Mouse (Mus musculus) MEL (cell line): ENCODE measurements around the gene Anks1. TPM values are rescaled to one million over a fixed set of nuclear protein-coding genes. Genes with fewer than 3 reads are reported as not detected.

ENCODE experiments used
- DNase-seq: peaks from one replicate; pipeline ENCODE4 v3.0.0; 2011; ENCODE audit warnings: low read depth, low spot score
- H3K27ac ChIP-seq: 2 replicates; pipeline ENCODE4 v1.5.1; 2012; ENCODE audit warnings: low read depth, mild to moderate bottlenecking, control low read depth, low read length, moderate library complexity; ENCODE audit not compliant: control insufficient read depth
- H3K27me3 ChIP-seq, 2 experiments: fragments of 150-350 bp in 1 of 2; sonication (generic) in 1 of 2; 2 replicates each; pipeline ENCODE4 v1.6.1; 2012; ENCODE audit warnings: low read length in 2 of 2, mild to moderate bottlenecking in 2 of 2, improper control_type of control experiment in 1 of 2, moderate library complexity in 1 of 2; ENCODE audit not compliant: insufficient read depth in 2 of 2, control insufficient read depth in 1 of 2
- H3K36me3 ChIP-seq, 2 experiments: 2 replicates each; pipeline ENCODE4 v1.6.1; 2012 to 2014; ENCODE audit warnings: low read length in 2 of 2, improper control_type of control experiment in 1 of 2, inconsistent platforms in 1 of 2, mild to moderate bottlenecking in 1 of 2; ENCODE audit not compliant: insufficient read depth in 2 of 2, control insufficient read depth in 1 of 2
- H3K4me1 ChIP-seq, 2 experiments: fragments of 150-350 bp in 1 of 2; sonication (generic) in 1 of 2; 2 replicates each; pipeline ENCODE4 v1.6.1; 2012; ENCODE audit warnings: low read length in 2 of 2, improper control_type of control experiment in 1 of 2, mild to moderate bottlenecking in 1 of 2; ENCODE audit not compliant: insufficient read depth in 2 of 2, control insufficient read depth in 1 of 2
- H3K4me3 ChIP-seq, 2 experiments: fragments of 150-350 bp in 1 of 2; sonication (generic) in 1 of 2; 2 replicates each; pipeline ENCODE4 v1.5.1; 2012; ENCODE audit warnings: low read depth in 2 of 2, low read length in 2 of 2, mild to moderate bottlenecking in 2 of 2, moderate library complexity in 2 of 2, control low read depth in 1 of 2, improper control_type of control experiment in 1 of 2; ENCODE audit not compliant: control insufficient read depth in 1 of 2, insufficient read depth in 1 of 2
- H3K79me2 ChIP-seq: 2 replicates; pipeline ENCODE4 v1.6.1; 2012; ENCODE audit warnings: mild to moderate bottlenecking, low read length, moderate library complexity; ENCODE audit not compliant: control insufficient read depth, poor library complexity, insufficient read depth
- H3K9ac ChIP-seq: 2 replicates; pipeline ENCODE4 v1.6.1; 2012; ENCODE audit warnings: low read depth, mild to moderate bottlenecking, control low read depth, low read length, moderate library complexity; ENCODE audit not compliant: control insufficient read depth, poor library complexity, severe bottlenecking
- H3K9me3 ChIP-seq: fragments of 150-350 bp; sonication (generic); replicated peaks from 2 replicates; pipeline ENCODE4 v1.6.1; 2012; ENCODE audit warnings: mild to moderate bottlenecking, low read length, improper control_type of control experiment, moderate library complexity; ENCODE audit not compliant: insufficient read depth
- BHLHE40 ChIP-seq: IDR thresholded peaks from 2 replicates; pipeline ENCODE4 v1.6.1; 2012; ENCODE audit warnings: low read depth, mild to moderate bottlenecking, inconsistent platforms, low read length, improper control_type of control experiment, borderline replicate concordance
- CHD2 ChIP-seq: IDR thresholded peaks from 2 replicates; pipeline ENCODE4 v1.6.1; 2011; ENCODE audit warnings: low read length, improper control_type of control experiment
- CTCF ChIP-seq, 3 experiments: IDR thresholded peaks in 2 of 3; conservative IDR thresholded peaks in 1 of 3; 2 replicates each; pipeline ENCODE4 v1.5.1; 2011 to 2012; ENCODE audit warnings: low read length in 3 of 3, low read depth in 2 of 3, mild to moderate bottlenecking in 2 of 3, improper control_type of control experiment in 1 of 3, inconsistent platforms in 1 of 3, mixed read lengths in 1 of 3, moderate library complexity in 1 of 3; ENCODE audit not compliant: control insufficient read depth in 1 of 3, insufficient read depth in 1 of 3, poor library complexity in 1 of 3, severe bottlenecking in 1 of 3
- E2F4 ChIP-seq: IDR thresholded peaks from 2 replicates; pipeline ENCODE4 v1.6.1; 2011; ENCODE audit warnings: low read depth, low read length, improper control_type of control experiment, borderline replicate concordance
- ELF1 ChIP-seq: IDR thresholded peaks from 2 replicates; pipeline ENCODE4 v1.6.1; 2014; ENCODE audit warnings: low read depth, mild to moderate bottlenecking, inconsistent platforms, low read length, improper control_type of control experiment, moderate library complexity
- EP300 ChIP-seq, 2 experiments: IDR thresholded peaks; 2 replicates each; pipeline ENCODE4 v1.6.1; 2011; ENCODE audit warnings: improper control_type of control experiment in 2 of 2, low read length in 2 of 2, low read depth in 1 of 2, mild to moderate bottlenecking in 1 of 2
- ETS1 ChIP-seq: IDR thresholded peaks from 2 replicates; pipeline ENCODE4 v1.6.1; 2012; ENCODE audit warnings: low read depth, mild to moderate bottlenecking, inconsistent platforms, low read length, improper control_type of control experiment, moderate library complexity
- GABPA ChIP-seq: IDR thresholded peaks from 2 replicates; pipeline ENCODE4 v1.6.1; 2012; ENCODE audit warnings: low read depth, mild to moderate bottlenecking, inconsistent platforms, low read length, improper control_type of control experiment, moderate library complexity
- GATA1 ChIP-seq: IDR thresholded peaks from 2 replicates; pipeline ENCODE4 v1.6.1; 2011; ENCODE audit warnings: low read depth, low read length, improper control_type of control experiment
- HCFC1 ChIP-seq: IDR thresholded peaks from 2 replicates; pipeline ENCODE4 v1.6.1; 2012; ENCODE audit warnings: low read depth, mild to moderate bottlenecking, inconsistent platforms, low read length, improper control_type of control experiment, moderate library complexity
- JUND ChIP-seq: IDR thresholded peaks from 2 replicates; pipeline ENCODE4 v1.6.1; 2011; ENCODE audit warnings: low read depth, mild to moderate bottlenecking, improper control_type of control experiment, low read length
- KAT2A ChIP-seq: conservative IDR thresholded peaks from 2 replicates; pipeline ENCODE4 v1.6.1; 2012; ENCODE audit warnings: low read depth, low read length, improper control_type of control experiment, inconsistent platforms
- MAFK ChIP-seq: IDR thresholded peaks from 2 replicates; pipeline ENCODE4 v1.6.1; 2011; ENCODE audit warnings: low read depth, mild to moderate bottlenecking, low read length, improper control_type of control experiment, borderline replicate concordance
- MAX ChIP-seq: IDR thresholded peaks from 2 replicates; pipeline ENCODE4 v1.6.1; 2011; ENCODE audit warnings: low read length, improper control_type of control experiment
- MAZ ChIP-seq: IDR thresholded peaks from 2 replicates; pipeline ENCODE4 v1.6.1; 2012; ENCODE audit warnings: low read depth, mild to moderate bottlenecking, inconsistent platforms, low read length, improper control_type of control experiment
- MEF2A ChIP-seq: IDR thresholded peaks from 2 replicates; pipeline ENCODE4 v1.6.1; 2014; ENCODE audit warnings: low read depth, mild to moderate bottlenecking, inconsistent platforms, low read length, improper control_type of control experiment; ENCODE audit not compliant: poor library complexity, insufficient replicate concordance, severe bottlenecking; ENCODE audit errors: extremely low read depth
- MXI1 ChIP-seq: IDR thresholded peaks from 2 replicates; pipeline ENCODE4 v1.6.1; 2011; ENCODE audit warnings: mild to moderate bottlenecking, low read depth, low read length, improper control_type of control experiment
- MYC ChIP-seq: IDR thresholded peaks from 2 replicates; pipeline ENCODE4 v1.6.1; 2011; ENCODE audit warnings: low read depth, mild to moderate bottlenecking, low read length, improper control_type of control experiment, moderate library complexity
- NELFE ChIP-seq: IDR thresholded peaks from 2 replicates; pipeline ENCODE4 v1.6.1; 2011; ENCODE audit warnings: low read depth, low read length, improper control_type of control experiment
- POLR2A ChIP-seq, 2 experiments: IDR thresholded peaks; 2 replicates each; pipeline ENCODE4 v1.6.1; 2011 to 2012; ENCODE audit warnings: low read length in 2 of 2, mild to moderate bottlenecking in 2 of 2, control low read depth in 1 of 2, improper control_type of control experiment in 1 of 2, low read depth in 1 of 2, moderate library complexity in 1 of 2; ENCODE audit not compliant: control insufficient read depth in 1 of 2, insufficient read depth in 1 of 2, poor library complexity in 1 of 2
- POLR2AphosphoS2 ChIP-seq: IDR thresholded peaks from 2 replicates; pipeline ENCODE4 v1.6.1; 2011; ENCODE audit warnings: low read length, improper control_type of control experiment
- POLR2AphosphoS5 ChIP-seq: IDR thresholded peaks from 2 replicates; pipeline ENCODE4 v1.6.1; 2012; ENCODE audit warnings: low read depth, borderline replicate concordance, mild to moderate bottlenecking, inconsistent platforms, low read length, moderate library complexity, mixed read lengths
- RAD21 ChIP-seq: IDR thresholded peaks from 2 replicates; pipeline ENCODE4 v1.6.1; 2011; ENCODE audit warnings: mild to moderate bottlenecking, low read depth, low read length, improper control_type of control experiment
- RCOR1 ChIP-seq: IDR thresholded peaks from 2 replicates; pipeline ENCODE4 v1.6.1; 2012; ENCODE audit warnings: low read depth, mild to moderate bottlenecking, inconsistent platforms, low read length, improper control_type of control experiment
- SIN3A ChIP-seq: IDR thresholded peaks from 2 replicates; pipeline ENCODE4 v1.6.1; 2012; ENCODE audit warnings: low read length, improper control_type of control experiment, inconsistent platforms
- SMC3 ChIP-seq: IDR thresholded peaks from 2 replicates; pipeline ENCODE4 v1.6.1; 2011; ENCODE audit warnings: low read depth, low read length, improper control_type of control experiment
- TBP ChIP-seq: IDR thresholded peaks from 2 replicates; pipeline ENCODE4 v1.8.0; 2011; ENCODE audit warnings: low read depth, low read length, improper control_type of control experiment
- TCF12 ChIP-seq: IDR thresholded peaks from 2 replicates; pipeline ENCODE4 v1.6.1; 2014; ENCODE audit warnings: low read depth, mild to moderate bottlenecking, inconsistent platforms, low read length, improper control_type of control experiment, moderate library complexity
- USF1 ChIP-seq: IDR thresholded peaks from 2 replicates; pipeline ENCODE4 v1.6.1; 2014; ENCODE audit warnings: low read depth, mild to moderate bottlenecking, inconsistent platforms, low read length, improper control_type of control experiment, moderate library complexity
- ZC3H11A ChIP-seq: IDR thresholded peaks from 2 replicates; pipeline ENCODE4 v1.6.1; 2012; ENCODE audit warnings: low read depth, mild to moderate bottlenecking, inconsistent platforms, low read length, improper control_type of control experiment
- ZKSCAN1 ChIP-seq: IDR thresholded peaks from 2 replicates; pipeline ENCODE4 v1.6.1; 2012; ENCODE audit warnings: low read depth, mild to moderate bottlenecking, inconsistent platforms, low read length, improper control_type of control experiment, moderate library complexity
- ZMIZ1 ChIP-seq: IDR thresholded peaks from 2 replicates; pipeline ENCODE4 v1.6.1; 2012; ENCODE audit warnings: low read depth, mild to moderate bottlenecking, inconsistent platforms, low read length, improper control_type of control experiment, moderate library complexity
- polyA plus RNA-seq, 2 experiments: library from polyadenylated mRNA; stranded (reverse) in 1 of 2; unstranded in 1 of 2; fragments of >175 nt in 1 of 2; fragments of >200 nt in 1 of 2; gene quantifications; 2 replicates each; pipeline versions ENCODE4 v1.2.1 to v1.2.4; 2012; ENCODE audit warnings: low replicate concordance in 2 of 2, low read depth in 1 of 2; ENCODE audit not compliant: insufficient read length in 2 of 2, insufficient read depth in 1 of 2, missing spikeins in 1 of 2
- total RNA-seq: library from RNA; depleted of rRNA; stranded (reverse); fragments of 300-350 nt; gene quantifications from 2 replicates; pipeline ENCODE4 v1.2.3, GENCODE M21; 2012

Anks1 gene
- total and polyA plus RNA-seq, 3 experiments = 11.9 to 15.9 TPM; not detected in 1

- Histone ChIP-seq H3K27me3 (no peaks in the 10 kb centered on the region), H3K9ac (peak within 1 kb of the TSS; percentile 85), H3K36me3 (peaks cover 0 to 10% of the 10 kb centered on the region in 2 experiments; a peak in 1 of 4 replicates), H3K4me3 (peak within 1 kb of the TSS; percentile 88 to 89), H3K4me1 (peaks cover 0 to 3% of the 10 kb centered on the region in 2 experiments; a peak in 3 of 4 replicates), H3K27ac (peak within 1 kb of the TSS; percentile 47), H3K79me2 (peaks cover 27% of the 10 kb centered on the region), H3K9me3 (no peaks in the 10 kb centered on the region)
- DNase-seq = peak; percentile 68
- TF ChIP-seq ETS1 (no peak), CHD2 (no peak), MXI1 (peak; percentile 84), MAZ (0 out of 2 replicates have a peak, but pooled peaks have one; percentile 19), E2F4 (no peak), JUND (no peak), RAD21 (no peak), GATA1 (no peak), TBP (no peak), USF1 (no peak), POLR2AphosphoS2 (no peak), MAX (0 out of 2 replicates have a peak, but pooled peaks have one; percentile 11), ZMIZ1 (no peak), POLR2A (IDR thresholded peaks at IDR 0.05; ENCODE audit: control insufficient read depth in 1 of 2, insufficient read depth in 1 of 2, low read depth in 1 of 2, low read length in 2 of 2, poor library complexity in 1 of 2) (0 out of 4 replicates have a peak, but pooled peaks of 1 of the 2 experiments have one; percentile 10), KAT2A (no peak), SIN3A (peak; percentile 92), ELF1 (no peak), MAFK (no peak), HCFC1 (no peak), EP300 (IDR thresholded peaks at IDR 0.05; ENCODE audit: low read depth in 1 of 2, low read length in 2 of 2) (no peak), RCOR1 (no peak), POLR2AphosphoS5 (no peak), ZC3H11A (no peak), CTCF (IDR thresholded peaks at IDR 0.05 in 2 of 3, conservative IDR thresholded peaks at IDR 0.05 in 1 of 3; ENCODE audit: control insufficient read depth in 1 of 3, insufficient read depth in 1 of 3, low read depth in 2 of 3, low read length in 3 of 3, poor library complexity in 1 of 3, severe bottlenecking in 1 of 3) (no peak), SMC3 (no peak), ZKSCAN1 (no peak), MYC (no peak), BHLHE40 (no peak), TCF12 (no peak), MEF2A (no peak), GABPA (no peak), NELFE (no peak)
These were observed 755 bp downstream of the Anks1 start, which contains the start of gene Taf11 for GRCm38 (mm10) chr17:27909622-27910500. Gene Taf11, minus strand, starts transcription at chr17:27909844.
